Mouse (Mus musculus) heart, postnatal 0 days (tissue): ENCODE measurements around the gene Camkmt.

Experiments used
- CTCF ChIP-seq: IDR thresholded peaks from 2 replicates; pipeline ENCODE4 v1.5.1; 2016; ENCODE audit warnings: antibody characterized with exemption, control low read depth, low read depth
- EP300 ChIP-seq: IDR thresholded peaks from 2 replicates; pipeline ENCODE4 v1.6.1; 2016; ENCODE audit warnings: antibody characterized with exemption, low read depth

DNA sequence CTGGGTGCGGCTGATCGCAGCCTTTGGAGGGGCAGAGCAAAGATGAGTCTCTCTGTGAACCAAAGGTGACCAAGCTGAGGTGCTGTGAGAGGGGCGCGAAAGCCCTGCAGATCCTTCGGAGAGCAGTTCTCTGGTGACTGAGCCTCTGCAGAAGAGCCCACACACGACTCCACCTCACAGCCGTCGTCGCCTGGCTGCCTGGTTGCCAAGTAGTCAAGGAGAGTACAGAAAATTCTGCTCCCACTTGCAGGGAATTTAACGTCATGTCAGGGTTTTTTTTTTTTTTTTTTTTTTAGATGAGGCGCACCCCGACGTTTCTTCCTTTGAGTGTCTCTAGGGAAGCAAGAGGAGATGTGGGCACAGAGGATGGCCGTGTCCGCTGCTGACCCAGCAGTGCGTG is 382.9 kb downstream of the Camkmt start:
- TF ChIP-seq CTCF (no peak), EP300 (no peak)
